Mouse (Mus musculus) heart, postnatal 14 days (tissue): ENCODE measurements around the gene Gm28729. TPM values are rescaled to one million over a fixed set of nuclear protein-coding genes. Genes with fewer than 3 reads are reported as not detected.

Experiments
- total RNA-seq, 2 experiments: library from RNA; stranded (reverse); gene quantifications; 2 replicates each; pipeline ENCODE4 v1.2.3; 2021

Gm28729 gene
- total RNA-seq, 2 experiments from 2014 or later: not detected

Other genes with a start within 250 kb of the Gm28729 start
- 10 to 100 TPM; 70.8 to 72.2 TPM for gene Atp1b3, start 160.8 kb downstream of the Gm28729 start, total RNA-seq
- gene Rnf7, start 46.6 kb downstream of the Gm28729 start, total RNA-seq: 10 to 100 TPM; 65.8 to 73.1 TPM
- gene Rasa2, start 106.4 kb upstream of the Gm28729 start, total RNA-seq: 1 to 10 TPM; 8.5 to 8.9 TPM
- 10 to 100 TPM; 28.5 to 35.0 TPM for gene Zbtb38, start 227.6 kb upstream of the Gm28729 start, total RNA-seq